Mouse (Mus musculus) myocyte (in vitro differentiated cells): ENCODE measurements around the gene Crebbp.

Source experiments
- CEBPB ChIP-seq: IDR thresholded peaks from 2 replicates; pipeline ENCODE4 v1.6.1; 2011; ENCODE audit warnings: mild to moderate bottlenecking, moderate library complexity; ENCODE audit not compliant: poor library complexity, insufficient read depth, severe bottlenecking
- E2F4 ChIP-seq: IDR thresholded peaks from one replicate; pipeline ENCODE4 v1.6.1; 2011; ENCODE audit warnings: mild to moderate bottlenecking, control low read depth, moderate library complexity; ENCODE audit not compliant: insufficient read depth
- MAX ChIP-seq: IDR thresholded peaks from one replicate; pipeline ENCODE4 v1.6.1; 2011; ENCODE audit warnings: low read depth, mild to moderate bottlenecking, control low read depth
- MYOD1 ChIP-seq, 3 experiments: IDR thresholded peaks; one replicate each; pipeline ENCODE4 v1.6.1; 2011; ENCODE audit warnings: control low read depth in 2 of 3, low read depth in 2 of 3, mild to moderate bottlenecking in 2 of 3, moderate library complexity in 1 of 3; ENCODE audit not compliant: insufficient read length in 2 of 3, control insufficient read depth in 1 of 3
- MYOG ChIP-seq, 3 experiments: IDR thresholded peaks; one replicate each; pipeline ENCODE4 v1.6.1; 2011; ENCODE audit warnings: control low read depth in 2 of 3, low read depth in 2 of 3, mild to moderate bottlenecking in 2 of 3; ENCODE audit not compliant: insufficient read length in 2 of 3, control insufficient read depth in 1 of 3, insufficient read depth in 1 of 3
- POLR2A ChIP-seq: IDR thresholded peaks from one replicate; pipeline ENCODE4 v1.6.1; 2011; ENCODE audit warnings: low read depth, mild to moderate bottlenecking, control low read depth, moderate library complexity; ENCODE audit not compliant: insufficient read length
- POLR2AphosphoS2 ChIP-seq: IDR thresholded peaks from one replicate; pipeline ENCODE4 v1.6.1; 2011; ENCODE audit warnings: low read depth, control low read depth; ENCODE audit not compliant: insufficient read length
- TCF12 ChIP-seq: IDR thresholded peaks from one replicate; pipeline ENCODE4 v1.6.1; 2011; ENCODE audit warnings: mild to moderate bottlenecking, control low read depth; ENCODE audit not compliant: poor library complexity, insufficient read depth, severe bottlenecking
- TCF3 ChIP-seq: IDR thresholded peaks from one replicate; pipeline ENCODE4 v1.6.1; 2011; ENCODE audit warnings: low read depth, control low read depth; ENCODE audit not compliant: insufficient read length
- USF1 ChIP-seq: IDR thresholded peaks from one replicate; pipeline ENCODE4 v1.6.1; 2011; ENCODE audit warnings: low read depth, mild to moderate bottlenecking, control low read depth, moderate library complexity

DNA sequence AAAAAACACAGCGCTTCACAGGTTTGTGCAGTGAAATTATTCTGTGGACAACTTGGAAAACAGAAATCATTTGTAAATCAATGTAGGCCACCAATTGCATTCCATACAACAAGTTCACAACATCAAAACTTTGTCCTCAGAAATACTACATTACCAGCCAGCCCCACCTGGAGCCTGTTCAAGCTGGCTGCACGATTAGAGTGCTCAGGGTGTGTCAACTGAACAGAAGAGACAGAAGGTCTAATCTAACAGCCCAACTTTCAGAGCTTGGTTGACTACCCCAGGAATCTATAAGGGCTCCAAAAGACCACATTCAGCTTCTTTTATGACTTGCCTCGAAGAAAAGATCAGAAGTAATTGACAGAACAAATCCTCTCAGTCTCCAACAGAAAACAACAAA lies 44.3 kb downstream of the Crebbp start:
- TF ChIP-seq MAX, result no peak
- TF ChIP-seq POLR2A, result no peak
- TF ChIP-seq POLR2AphosphoS2, result no peak
- TF ChIP-seq TCF3, result no peak
- no peak for TF ChIP-seq MYOD1 (IDR thresholded peaks at IDR 0.05; ENCODE audit: control insufficient read depth in 1 of 3, insufficient read length in 2 of 3, low read depth in 2 of 3)
- no peak for TF ChIP-seq USF1
- TF ChIP-seq E2F4, result no peak
- TF ChIP-seq CEBPB, result no peak
- TF ChIP-seq TCF12, result no peak
- no peak for TF ChIP-seq MYOG (IDR thresholded peaks at IDR 0.05; ENCODE audit: control insufficient read depth in 1 of 3, insufficient read depth in 1 of 3, insufficient read length in 2 of 3, low read depth in 2 of 3)
